Mouse (Mus musculus) kidney, postnatal 4 days (tissue): ENCODE results near the gene Dnah1.

ENCODE experiments used
- DNase-seq, 2 experiments: peaks; one replicate each; pipeline ENCODE4 v3.0.0; 2021; ENCODE audit warnings: mixed read lengths in 2 of 2

The Dnah1 gene

DNA sequence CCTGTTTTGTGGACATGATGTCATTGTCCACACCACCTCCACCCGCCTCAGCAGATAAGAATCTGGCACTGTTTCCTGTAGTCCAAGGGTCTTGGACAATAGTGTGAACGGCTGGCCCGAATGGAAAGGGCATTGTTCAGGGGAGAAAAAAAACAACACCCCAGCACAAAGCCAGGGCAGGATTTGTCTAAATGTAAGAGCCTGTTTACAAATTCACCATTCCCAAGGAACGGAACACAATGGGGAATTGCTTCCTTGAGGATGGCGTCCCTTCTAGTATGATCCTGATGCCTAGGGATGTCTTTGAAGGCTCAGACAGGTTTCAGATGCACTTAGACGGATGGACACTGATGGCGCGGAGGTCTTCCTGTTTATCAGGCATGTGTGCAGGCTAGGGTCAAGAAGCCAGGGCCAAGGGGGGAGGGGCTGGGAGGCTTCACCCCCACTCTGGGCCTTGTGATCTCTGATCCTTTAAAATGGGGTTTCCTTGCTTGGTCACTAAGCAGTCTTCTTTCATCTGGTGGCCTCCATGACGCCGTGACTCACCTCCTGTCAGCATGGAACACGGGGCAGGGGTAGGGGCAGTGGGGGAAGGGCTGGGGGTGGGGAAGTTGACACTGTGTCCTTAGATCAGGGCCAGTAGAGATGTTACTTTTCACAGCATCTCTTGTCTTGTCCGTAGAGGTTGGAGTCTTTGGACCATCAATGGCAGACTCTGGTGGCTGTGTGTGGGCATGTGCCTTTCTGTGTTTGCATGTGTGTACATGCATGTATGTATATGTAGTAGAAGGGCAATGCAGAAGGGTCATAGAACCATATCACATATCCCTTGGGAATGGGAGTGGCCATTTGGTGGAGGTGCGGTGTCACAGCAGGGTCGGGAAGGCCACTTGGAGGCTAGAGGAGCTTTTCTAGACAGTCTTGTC is 90.4 kb downstream of the Dnah1 start:
- DNase-seq = peak in 1 of 2 experiments; percentile 46

DNA sequence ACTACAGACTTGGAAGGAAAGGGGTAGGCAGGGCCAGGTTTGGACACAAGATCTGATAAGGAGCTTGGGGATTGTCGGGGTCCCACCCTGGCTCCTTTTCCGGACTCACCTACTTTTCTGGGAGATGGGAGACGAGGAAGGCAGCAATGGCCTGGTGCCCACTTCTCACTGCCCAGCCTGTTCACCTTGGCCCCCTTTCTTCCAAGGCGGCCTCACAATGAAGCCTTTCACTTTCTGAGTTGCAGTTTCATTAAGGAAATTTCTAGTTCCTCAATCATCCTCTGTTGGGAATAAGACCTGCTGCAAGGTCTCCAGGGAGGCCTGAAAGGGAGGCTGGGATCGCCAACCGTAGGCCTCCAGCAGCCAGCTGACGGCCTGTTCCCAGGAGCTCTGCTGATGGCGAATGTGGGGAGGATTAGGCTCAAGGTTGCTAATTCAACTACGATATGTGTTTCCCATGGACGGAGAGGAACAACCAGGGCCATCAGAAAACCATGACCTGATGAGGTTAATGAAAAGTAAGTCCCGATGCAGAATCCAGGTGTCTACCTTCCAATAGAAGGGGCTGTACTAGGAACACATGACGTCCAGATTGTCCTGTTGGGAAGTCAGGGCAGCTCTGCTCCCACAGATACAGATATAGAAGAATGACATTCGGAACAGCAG is 91.2 kb downstream of the Dnah1 start:
- no peak for DNase-seq

DNA sequence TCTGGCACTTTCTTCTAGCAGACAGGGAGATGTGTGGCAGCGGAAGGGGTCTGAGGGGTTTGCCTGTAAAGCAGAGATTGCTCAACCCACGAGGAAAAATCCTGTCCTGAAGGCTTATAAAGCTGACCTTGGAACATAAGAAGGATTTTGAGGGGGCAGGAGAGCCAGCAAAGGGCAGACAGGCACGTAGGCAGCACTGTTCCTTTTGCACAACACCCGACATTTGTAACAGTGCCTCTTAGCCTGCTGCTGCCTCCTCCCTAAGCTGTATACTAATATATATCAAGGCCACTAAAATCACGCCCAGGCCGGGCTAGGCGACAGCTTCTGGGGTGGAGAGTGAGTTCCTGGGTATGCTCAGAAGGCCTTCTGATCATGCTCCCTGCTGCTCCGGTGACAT is 93.3 kb downstream of the Dnah1 start:
- DNase-seq = no peak

DNA sequence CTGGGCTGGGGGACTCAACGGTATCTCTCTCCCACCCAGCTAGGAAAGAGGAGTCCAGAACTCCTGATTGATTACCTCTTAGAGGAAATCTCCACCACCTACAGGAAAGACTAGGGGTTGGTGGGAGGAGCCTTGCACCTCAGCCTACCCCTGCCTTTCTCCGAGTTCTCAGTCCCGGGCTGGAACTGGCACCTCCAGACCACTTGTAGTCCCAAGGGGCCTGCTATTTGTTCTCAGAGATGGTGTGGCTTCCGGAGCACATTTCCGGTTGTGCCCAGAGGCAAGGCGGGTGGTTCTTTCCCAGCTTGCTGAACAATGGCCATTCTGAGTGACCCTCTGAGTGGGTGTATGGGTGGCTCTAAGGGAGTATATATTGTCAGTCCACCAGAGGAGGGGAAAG is 95.5 kb downstream of the Dnah1 start:
- peak in 1 of 2 experiments; percentile 45 for DNase-seq

DNA sequence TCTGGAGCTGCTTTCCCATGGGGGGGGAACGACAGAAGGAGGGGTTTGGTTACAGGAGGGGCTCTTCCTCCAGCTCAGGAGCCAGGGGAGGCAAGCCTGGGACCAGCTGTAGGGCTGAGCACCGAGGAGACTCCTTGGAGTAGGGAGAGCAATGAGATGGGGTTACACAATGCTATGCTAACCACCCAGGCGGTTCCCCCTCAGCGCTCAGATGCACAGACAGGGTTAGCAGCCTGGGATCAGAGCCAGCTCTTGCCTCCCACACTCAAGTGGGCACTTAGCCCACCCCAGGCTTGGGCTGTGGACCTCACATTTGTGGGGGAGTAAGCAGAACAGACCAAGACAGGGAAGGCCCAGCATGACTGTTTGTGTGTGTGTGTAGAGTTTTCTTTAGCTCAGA is 96.7 kb downstream of the Dnah1 start:
- peak; percentile 78 to 85 for DNase-seq

DNA sequence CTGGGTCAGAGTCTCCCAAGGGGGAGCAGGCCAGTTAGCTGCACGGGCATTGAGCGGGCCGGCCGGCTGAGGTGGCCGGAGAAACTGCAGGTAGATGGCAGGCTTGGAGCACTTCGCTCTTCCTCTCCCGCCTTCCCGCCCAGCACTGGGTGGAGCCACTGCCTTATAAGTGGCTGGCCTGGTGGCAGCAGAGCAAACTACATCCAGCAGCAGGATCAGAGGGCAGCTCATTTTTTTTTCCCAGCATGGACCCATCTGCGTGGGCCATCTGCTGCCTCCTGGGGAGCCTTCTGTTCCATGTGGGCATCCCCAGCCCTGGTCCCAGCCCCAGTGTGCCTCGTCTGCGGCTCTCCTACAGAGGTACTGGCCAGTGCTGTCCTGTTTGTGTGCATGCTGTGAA is 106.0 kb downstream of the Dnah1 start, which contains the start of gene Sema3g:
Gene Sema3g, plus strand, starts transcription at position 195 of the 400 bp plus-strand sequence.
- peak; percentile 83 to 91 for DNase-seq

DNA sequence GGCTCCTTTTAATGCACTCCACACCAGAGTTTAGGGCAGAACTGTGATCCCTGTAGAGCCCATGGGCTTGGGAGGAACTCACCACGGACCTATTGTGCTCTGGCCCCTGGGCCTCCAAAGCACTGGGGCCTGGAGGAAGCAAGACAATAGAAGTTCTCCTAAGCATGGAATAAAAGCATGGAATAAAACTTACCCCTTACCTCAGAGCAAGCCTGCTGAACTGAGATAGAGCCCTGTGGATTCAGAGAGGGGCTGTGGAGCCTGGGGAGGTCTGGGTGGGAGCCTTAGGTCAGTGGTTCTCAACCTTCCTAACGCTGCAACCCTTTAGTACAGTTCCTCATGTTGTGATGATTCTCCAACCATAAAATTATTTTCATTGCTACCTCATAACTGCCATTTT is 106.8 kb downstream of the Dnah1 start, which contains the start of gene Nisch:
Gene Nisch, minus strand, starts transcription at position 101 of the 400 bp plus-strand sequence.
- DNase-seq = no peak

DNA sequence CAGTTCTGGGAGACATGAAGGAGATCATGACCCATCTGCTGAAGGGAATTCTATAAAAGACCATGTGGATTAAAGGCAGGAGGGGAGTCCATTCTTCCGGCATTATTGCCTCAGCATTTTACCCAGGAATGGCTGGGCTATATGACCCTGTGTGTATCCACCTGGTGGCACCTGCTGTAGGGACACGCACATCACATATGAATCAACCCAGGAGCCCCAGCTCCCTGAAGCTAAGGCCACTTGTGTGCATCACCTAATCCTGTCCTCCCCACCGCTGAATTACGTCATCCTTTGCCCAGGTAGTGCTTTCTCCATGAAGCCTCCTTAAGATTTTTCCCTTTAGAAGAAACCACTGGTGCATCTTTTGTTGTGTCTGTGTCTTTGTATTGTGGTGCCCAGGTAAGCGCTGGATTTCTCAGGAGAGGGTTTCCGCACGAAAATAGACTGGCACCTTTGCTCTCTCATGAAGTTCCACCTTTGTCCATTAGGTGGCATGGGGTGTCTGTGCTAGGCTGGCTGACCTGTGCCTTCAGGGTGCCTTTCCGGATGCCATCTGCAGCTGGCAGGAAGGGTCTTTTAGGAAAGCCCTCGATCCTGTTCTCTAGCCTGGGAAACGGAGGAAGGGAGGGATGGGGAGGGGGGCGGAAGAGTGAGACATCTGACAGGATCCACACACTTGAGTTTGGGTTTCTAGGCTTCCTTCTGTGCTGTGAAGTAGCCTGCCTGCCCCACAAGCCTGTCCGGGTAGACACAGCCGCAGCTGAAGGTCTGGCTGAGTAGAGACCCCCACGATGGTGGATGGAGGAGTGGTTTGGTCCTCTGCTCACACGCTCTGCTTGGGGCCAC is 108.3 kb downstream of the Dnah1 start:
- DNase-seq = peak; percentile 74 to 82

DNA sequence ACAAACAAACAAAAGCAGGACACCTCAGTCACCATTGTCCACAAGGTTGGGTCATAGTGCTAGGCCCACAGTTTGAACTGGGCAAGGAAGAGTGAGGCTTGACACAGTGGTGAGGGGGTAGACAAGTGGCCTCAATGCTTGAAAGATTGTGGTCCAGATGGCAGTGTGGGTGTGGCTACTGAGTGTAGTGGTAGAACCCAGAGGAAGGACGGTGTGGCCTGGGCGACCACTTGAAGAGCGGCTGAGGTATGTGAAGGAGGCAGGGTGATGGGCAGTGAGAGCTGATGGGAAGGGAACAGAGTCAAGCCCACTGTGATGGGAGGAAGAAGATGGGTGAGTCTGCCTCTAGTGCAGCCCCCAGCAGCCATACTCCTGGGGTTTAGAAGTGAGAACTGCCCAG is 109.0 kb downstream of the Dnah1 start:
- DNase-seq = no peak

DNA sequence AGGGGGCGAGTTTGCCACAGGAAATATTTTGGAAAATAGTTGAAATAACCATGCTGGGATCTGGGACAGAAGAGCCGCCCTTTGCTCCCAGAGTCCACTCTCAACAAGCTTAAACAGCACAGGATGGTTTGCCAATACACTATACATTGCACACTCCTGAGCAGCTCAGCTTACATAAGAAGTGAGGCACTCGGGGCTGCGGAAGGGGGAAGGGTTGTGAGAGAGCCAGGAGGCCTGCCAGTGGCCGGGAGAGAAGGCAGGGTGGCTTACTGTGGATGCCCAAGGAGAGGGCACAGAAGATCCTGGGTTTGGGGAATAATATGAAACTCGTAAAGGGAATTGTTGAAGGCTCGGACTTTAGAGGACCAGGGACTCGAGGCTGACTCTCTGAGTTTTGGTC is 109.8 kb downstream of the Dnah1 start:
- no peak for DNase-seq

DNA sequence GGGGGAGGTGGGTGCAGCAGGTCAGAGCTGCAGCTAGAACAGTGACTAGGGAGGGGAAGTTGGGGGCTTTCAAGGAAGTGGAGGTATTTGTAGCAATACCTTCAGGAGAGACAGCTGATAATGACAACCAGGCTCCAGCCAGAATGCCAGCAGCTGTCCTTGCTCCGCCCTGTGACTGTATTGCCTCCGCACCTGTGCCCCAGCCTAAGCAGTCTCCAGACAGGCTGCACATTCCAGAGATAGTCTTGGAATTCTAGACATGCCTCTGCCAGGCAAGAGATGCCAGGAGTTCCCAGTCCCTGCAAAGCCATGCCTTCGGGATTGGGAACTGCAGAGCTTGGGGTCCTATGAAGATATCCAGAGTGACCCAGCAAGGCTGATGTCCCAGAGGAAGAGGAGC is 111.2 kb downstream of the Dnah1 start:
- DNase-seq = no peak

DNA sequence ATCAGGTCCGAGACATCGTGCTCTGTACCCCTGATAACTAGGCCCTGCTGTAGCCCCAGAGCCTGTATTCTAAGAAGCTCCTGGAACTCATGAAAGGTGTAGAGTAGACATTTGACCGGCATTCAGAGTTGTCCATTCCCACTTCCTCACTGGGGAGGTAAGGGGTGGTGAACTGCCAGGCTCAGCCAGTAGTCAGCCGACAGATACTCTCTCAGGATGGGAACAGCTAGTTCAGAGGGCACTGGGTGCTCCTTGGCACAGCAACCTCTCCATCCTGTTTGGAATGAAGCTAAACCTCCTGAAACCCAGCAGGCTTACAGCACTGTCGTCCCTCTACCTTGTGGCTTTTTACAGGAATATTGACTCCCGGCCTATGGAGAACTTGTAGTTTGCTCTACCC is 111.8 kb downstream of the Dnah1 start:
- DNase-seq = no peak
